Mouse (Mus musculus) forebrain, embryonic 11.5 days (tissue): ENCODE data around the gene Luzp4. TPM values are rescaled to one million over a fixed set of nuclear protein-coding genes. Genes with fewer than 3 reads are reported as not detected.
"Not testable (repeated sequence)": the region's sequence is repeated elsewhere in the genome, so short reads cannot be mapped to it uniquely, and the experiment has no call there.

ENCODE experiments used
- ATAC-seq: fragments of 200-750 bp; cut with Nextera tagmentation; replicated peaks from 2 replicates; pipeline ENCODE4 v1.8.0; 2017; ENCODE audit warnings: moderate TSS enrichment; ENCODE audit not compliant: low FRiP score
- DNase-seq: peaks from one replicate; pipeline ENCODE4 v3.0.0-alpha.2; 2017; ENCODE audit warnings: low spot score
- H3K27ac ChIP-seq: fragments of 300-500 bp; sonication (generic); 2 replicates; pipeline ENCODE4 v1.5.1; 2014; ENCODE audit warnings: low read depth, low read length
- H3K27me3 ChIP-seq: fragments of 300-500 bp; sonication (generic); 2 replicates; pipeline ENCODE4 v1.6.1; 2014; ENCODE audit warnings: mild to moderate bottlenecking, low read length, mixed read lengths; ENCODE audit not compliant: control insufficient read depth, insufficient read depth
- H3K36me3 ChIP-seq: fragments of 300-500 bp; sonication (generic); 2 replicates; pipeline ENCODE4 v1.6.1; 2014; ENCODE audit warnings: mild to moderate bottlenecking, low read length, moderate library complexity, mixed read lengths; ENCODE audit not compliant: control insufficient read depth, insufficient read depth
- H3K4me1 ChIP-seq: fragments of 300-500 bp; sonication (generic); replicated peaks from 2 replicates; pipeline ENCODE4 v1.6.1; 2014; ENCODE audit warnings: low read length, mixed read lengths; ENCODE audit not compliant: control insufficient read depth, insufficient read depth
- H3K4me2 ChIP-seq: fragments of 300-500 bp; sonication (generic); 2 replicates; pipeline ENCODE4 v1.6.1; 2014; ENCODE audit warnings: low read depth, mild to moderate bottlenecking, low read length, moderate library complexity, mixed read lengths; ENCODE audit not compliant: severe bottlenecking
- H3K4me3 ChIP-seq: fragments of 300-500 bp; sonication (generic); 2 replicates; pipeline ENCODE4 v1.5.1; 2014; ENCODE audit warnings: low read depth, low read length
- H3K9ac ChIP-seq: fragments of 300-500 bp; sonication (generic); 2 replicates; pipeline ENCODE4 v1.6.1; 2014; ENCODE audit warnings: low read length
- H3K9me3 ChIP-seq: fragments of 300-500 bp; sonication (generic); 2 replicates; pipeline ENCODE4 v1.6.1; 2016; ENCODE audit warnings: low read length, mixed read lengths; ENCODE audit not compliant: control insufficient read depth
- WGBS: fragments of 180-500 bp; shearing (Covaris S2); extraction: QIAGEN DNeasy Blood & Tissue Kit; methylation state at CpG from one replicate; pipeline ENCODE4 v1.1.7; 2014; 5-methylcytosine and 5-hydroxymethylcytosine counted together
- polyA plus RNA-seq: library from polyadenylated mRNA; unstranded; fragments of >200 nt; fragmentation: Nextera tagmentation; extraction: Ambion mirVana; gene quantifications from 2 replicates; pipeline ENCODE4 v1.2.1, GENCODE M21; 2014

Luzp4 gene
- polyA plus RNA-seq, result not detected in 2 replicates

- DNase-seq, H3K36me3 ChIP-seq, H3K4me1 ChIP-seq, H3K4me3 ChIP-seq, H3K9me3 ChIP-seq, H3K4me2 ChIP-seq, H3K9ac ChIP-seq, H3K27me3 ChIP-seq, H3K27ac ChIP-seq, ATAC-seq: not testable (repeated sequence)
- WGBS, result 82% methylated on average over 2 of the region's 6 CpGs
These were observed at the start of gene Luzp4 for GRCm38 (mm10) chrX:148857340-148857739. TSS of gene Luzp4 (plus strand) at chrX:148857640.

GRCm38 (mm10) chrX:148841801-148842200 is 15.6 kb upstream of the Luzp4 start:
- H3K4me2 ChIP-seq, H3K27me3 ChIP-seq, H3K36me3 ChIP-seq, H3K9me3 ChIP-seq, H3K4me1 ChIP-seq, H3K4me3 ChIP-seq, ATAC-seq, H3K9ac ChIP-seq, DNase-seq, H3K27ac ChIP-seq: not testable (repeated sequence)
- WGBS, result 91% methylated on average over 2 of the region's 4 CpGs

Other genes starting within 250 kb of the Luzp4 start
- not detected in 2 replicates for gene Gm8334, start 242.5 kb upstream of the Luzp4 start, polyA plus RNA-seq
- gene Gm15127, start 194.0 kb upstream of the Luzp4 start, polyA plus RNA-seq, result not detected in 2 replicates
- not detected in 2 replicates for gene Ott, start 216.6 kb downstream of the Luzp4 start, polyA plus RNA-seq